Mouse (Mus musculus): ENCODE data around the gene Gm9964. TPM values are rescaled to one million over a fixed set of nuclear protein-coding genes. Genes with fewer than 3 reads are reported as not detected.
A peak's percentile ranks its signal among the peaks of the same experiment; 100 is the strongest.
"Not testable (repeated sequence)": the region's sequence is repeated elsewhere in the genome, so short reads cannot be mapped to it uniquely, and the experiment has no call there.

Gm9964 gene
- polyA plus RNA-seq, 1 experiment from 2014 or later = not detected

DNA sequence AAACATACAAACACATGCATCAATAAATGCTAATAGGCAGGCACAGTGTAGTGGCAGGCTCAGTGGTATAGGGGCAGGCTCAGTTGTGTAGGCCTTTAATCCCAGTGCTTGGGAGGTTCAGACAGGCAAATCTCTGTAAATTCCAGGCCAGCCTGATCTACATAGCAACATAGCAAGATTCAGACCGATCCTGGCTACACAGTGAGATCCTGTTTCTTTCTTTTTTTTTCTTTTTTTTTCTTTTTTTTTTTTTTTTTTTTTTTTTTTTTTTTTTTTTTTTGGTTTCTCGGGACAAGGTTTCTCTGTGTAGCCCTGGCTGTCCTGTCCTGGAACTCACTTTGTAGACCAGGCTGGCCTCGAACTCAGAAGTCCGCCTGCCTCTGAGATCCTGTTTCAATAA lies 36.6 kb downstream of the Gm9964 start:
- H3K27ac ChIP-seq; DNase-seq (ENCODE audit: low spot score); H3K4me3 ChIP-seq; H3K4me1 ChIP-seq (replicated peaks); H3K9me3 ChIP-seq; H3K36me3 ChIP-seq: not testable (repeated sequence)
- 91% methylated on average over 4 of the region's 4 CpGs for WGBS
- peaks cover 11% of the 10 kb centered on the region for H3K27me3 ChIP-seq (ENCODE audit: insufficient read depth, poor library complexity, severe bottlenecking)

DNA sequence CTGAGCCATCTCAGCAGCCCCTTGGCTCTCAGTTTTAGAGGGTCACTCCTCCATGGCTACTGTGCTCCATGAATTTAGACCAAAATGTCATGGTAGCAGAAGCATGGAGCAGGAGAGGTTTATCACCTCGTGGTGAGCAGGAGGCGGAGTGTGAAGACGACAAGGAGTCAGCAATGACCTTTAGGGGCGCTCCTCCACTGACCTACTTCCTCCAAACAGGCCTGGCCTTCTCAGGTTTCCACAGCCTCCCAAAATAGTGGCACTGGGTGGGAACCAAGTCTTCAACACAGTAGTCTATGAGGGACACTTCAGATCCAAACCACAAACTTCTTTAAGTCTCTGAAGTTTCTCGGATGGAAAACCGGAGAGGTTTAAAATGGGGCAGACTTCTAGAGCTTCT lies 38.0 kb downstream of the Gm9964 start:
- Histone ChIP-seq H3K4me3 (no peak overlapping the region), H3K27me3 (ENCODE audit: insufficient read depth, poor library complexity, severe bottlenecking) (peaks cover 14% of the 10 kb centered on the region), H3K9me3 (no peaks in the 10 kb centered on the region), H3K4me1 (replicated peaks) (peaks cover 4% of the 10 kb centered on the region; the same call in 1 of the 2 replicates), H3K27ac (no peak overlapping the region), H3K36me3 (no peaks in the 10 kb centered on the region)
- no peak for DNase-seq (ENCODE audit: low spot score)
- WGBS = 70% methylated on average over 6 of the region's 6 CpGs

DNA sequence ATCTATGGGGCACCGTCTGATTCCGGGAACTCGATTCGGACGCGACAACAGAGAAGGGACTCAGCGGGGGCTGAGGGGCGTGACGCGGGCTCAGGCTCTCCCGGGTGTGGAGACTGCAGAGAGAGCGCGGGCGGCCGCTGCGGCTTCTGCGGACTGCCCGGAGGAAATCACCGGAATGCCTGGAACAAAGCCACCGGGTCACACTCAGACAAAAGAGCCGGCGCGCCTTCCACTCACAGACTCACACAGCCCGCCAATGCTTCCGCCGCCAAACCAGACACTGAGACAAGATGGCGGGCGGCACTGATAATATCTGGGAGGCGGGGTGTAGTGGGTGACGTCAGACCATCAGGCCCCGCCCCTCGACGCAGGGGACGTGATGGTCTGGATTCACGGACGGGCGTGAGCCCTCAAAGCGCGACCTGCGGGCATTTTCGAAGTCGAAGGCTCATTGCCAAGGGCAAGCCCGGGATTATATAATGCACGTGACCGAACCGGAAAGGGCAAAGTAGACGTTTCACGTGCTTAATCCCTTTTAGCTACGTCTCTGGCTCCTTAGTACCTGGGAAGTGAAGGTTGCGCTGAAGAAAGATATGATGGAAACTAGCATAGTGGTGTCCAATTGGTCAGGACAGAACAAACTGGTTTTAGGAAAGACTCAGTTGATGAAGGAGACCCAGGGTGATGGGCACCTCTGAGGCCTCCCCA lies 42.2 kb downstream of the Gm9964 start, which contains the start of gene Wsb1:
Gene Wsb1, minus strand, starts transcription at position 281 of the 708 bp plus-strand sequence.
- Histone ChIP-seq H3K27ac (peak within 1 kb of the TSS; percentile 99), H3K9me3 (no peaks in the 10 kb centered on the region), H3K4me1 (replicated peaks) (peaks cover 25% of the 10 kb centered on the region), H3K36me3 (peaks cover 25% of the 10 kb centered on the region), H3K4me3 (peak within 1 kb of the TSS; percentile 89), H3K27me3 (ENCODE audit: insufficient read depth, poor library complexity, severe bottlenecking) (peaks cover 14% of the 10 kb centered on the region)
- peak; percentile 94 for DNase-seq (ENCODE audit: low spot score)
- 2% methylated on average over 50 of the region's 50 CpGs for WGBS

DNA sequence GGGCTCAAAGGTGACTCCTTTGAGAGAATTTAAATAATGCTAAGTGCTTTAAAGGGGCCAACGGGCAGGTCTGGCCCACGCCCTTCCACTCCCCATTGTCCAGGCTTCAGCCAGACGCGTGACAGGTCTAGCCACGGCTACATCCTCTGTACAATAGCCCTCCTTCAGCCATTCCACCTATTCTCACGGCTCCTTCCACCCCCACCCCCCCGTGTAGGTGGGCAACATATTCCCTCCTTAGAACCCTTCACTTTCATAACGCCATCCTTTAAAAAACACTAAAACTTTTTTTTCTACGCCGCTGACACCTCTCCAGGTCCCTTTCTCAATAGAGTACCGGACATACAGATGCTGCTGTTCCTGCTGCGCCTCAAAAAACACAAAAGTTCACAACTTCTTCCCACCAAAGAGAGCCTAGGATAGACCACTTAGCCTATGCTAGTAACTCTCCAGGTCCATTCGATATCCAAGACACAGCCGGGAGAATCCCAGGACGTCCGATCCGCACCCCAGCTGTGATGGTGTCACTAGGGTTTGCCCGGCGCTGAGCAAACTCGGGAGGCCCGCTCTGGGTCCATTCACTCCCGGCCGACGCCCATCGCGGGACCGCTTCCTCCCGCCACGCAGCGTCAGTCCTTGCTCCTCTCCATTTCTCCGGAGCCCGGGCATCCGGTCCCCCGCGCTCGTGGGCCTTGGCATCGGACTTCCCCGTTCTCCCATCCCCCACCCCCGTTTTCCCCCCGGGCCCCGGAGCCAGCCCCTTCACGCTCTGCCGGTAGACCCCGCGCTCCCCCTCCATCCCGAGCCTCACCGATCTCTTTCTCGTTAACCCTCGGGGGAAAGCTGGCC lies 42.9 kb downstream of the Gm9964 start:
- H3K27ac ChIP-seq = peak overlapping the region; percentile 99
- peaks cover 14% of the 10 kb centered on the region for H3K27me3 ChIP-seq (ENCODE audit: insufficient read depth, poor library complexity, severe bottlenecking)
- peak overlapping the region; percentile 89 for H3K4me3 ChIP-seq
- H3K4me1 ChIP-seq (replicated peaks) = peaks cover 25% of the 10 kb centered on the region
- 3% methylated on average over 49 of the region's 49 CpGs for WGBS
- DNase-seq (ENCODE audit: low spot score) = peak; percentile 40
- H3K9me3 ChIP-seq = no peaks in the 10 kb centered on the region
- H3K36me3 ChIP-seq = peaks cover 33% of the 10 kb centered on the region

DNA sequence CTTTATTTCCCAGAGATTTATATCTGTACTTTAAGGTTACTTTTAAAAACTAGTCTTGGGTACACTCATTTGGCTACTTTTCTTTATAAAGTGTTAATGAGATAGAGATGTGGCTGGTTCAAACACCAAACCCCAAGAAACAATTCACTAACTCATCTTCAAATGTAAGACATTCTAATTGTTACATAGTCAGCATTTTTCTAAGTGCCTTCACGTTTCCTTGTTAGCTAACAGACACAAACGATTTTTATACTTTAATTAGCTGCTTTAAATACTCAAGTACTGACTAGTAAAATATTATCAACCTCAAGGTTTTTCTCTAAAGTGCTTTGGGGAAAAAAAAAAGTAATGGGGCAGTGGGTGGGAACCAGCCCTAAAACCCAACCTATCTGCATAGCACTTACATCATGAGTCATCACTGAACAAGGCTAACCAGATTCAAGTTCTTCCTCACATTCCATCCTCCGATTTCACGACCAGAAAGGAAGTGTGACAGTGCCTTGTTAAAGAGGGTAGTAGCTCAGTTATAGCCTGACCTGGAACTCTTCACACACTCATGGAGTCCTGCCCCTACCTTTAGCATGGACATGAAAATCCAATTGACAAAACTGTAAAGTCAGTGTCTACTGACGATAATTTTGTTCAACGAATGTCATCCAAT lies 43.7 kb downstream of the Gm9964 start:
- peak overlapping the region; percentile 99 for H3K27ac ChIP-seq
- 36% methylated on average over 6 of the region's 6 CpGs for WGBS
- no peak for DNase-seq (ENCODE audit: low spot score)
- no peaks in the 10 kb centered on the region for H3K9me3 ChIP-seq
- H3K27me3 ChIP-seq (ENCODE audit: insufficient read depth, poor library complexity, severe bottlenecking) = peaks cover 14% of the 10 kb centered on the region
- peaks cover 25% of the 10 kb centered on the region for H3K4me1 ChIP-seq (replicated peaks)
- peak overlapping the region; percentile 89 for H3K4me3 ChIP-seq
- peaks cover 41% of the 10 kb centered on the region for H3K36me3 ChIP-seq

Other genes with a start within 250 kb of the Gm9964 start
- 2.7 and 5.2 TPM in 2 replicates for gene Ksr1, start 150.5 kb downstream of the Gm9964 start, polyA plus RNA-seq (2016; fragmentation: Nextera tagmentation; extraction: Ambion mirVana)
- 262 and 276 TPM in 2 replicates for gene Wsb1, start 42.2 kb downstream of the Gm9964 start, polyA plus RNA-seq (2016; fragmentation: Nextera tagmentation; extraction: Ambion mirVana)
- gene Nf1, start 42.8 kb upstream of the Gm9964 start, polyA plus RNA-seq (2016; fragmentation: Nextera tagmentation; extraction: Ambion mirVana) = 5.5 and 5.9 TPM in 2 replicates
- gene Omg, start 207.2 kb upstream of the Gm9964 start, polyA plus RNA-seq (2016; fragmentation: Nextera tagmentation; extraction: Ambion mirVana) = 0.19 and 0.29 TPM in 2 replicates
- 0.35 and 0.66 TPM in 2 replicates for gene Evi2b, start 226.9 kb upstream of the Gm9964 start, polyA plus RNA-seq (2016; fragmentation: Nextera tagmentation; extraction: Ambion mirVana)
- 0.95 and 1.1 TPM in 2 replicates for gene Evi2, start 233.7 kb upstream of the Gm9964 start, polyA plus RNA-seq (2016; fragmentation: Nextera tagmentation; extraction: Ambion mirVana)
- gene Evi2a, start 233.7 kb upstream of the Gm9964 start, polyA plus RNA-seq (2016; fragmentation: Nextera tagmentation; extraction: Ambion mirVana) = 2.4 and 3.1 TPM in 2 replicates